ENCODE assay signal across 20 mouse cellular contexts in genomic region chr7:36977819-36978218, GRCm38 (mm10).
A peak's percentile ranks its signal among the peaks of the same experiment; 100 is the strongest.
DNase-seq lines count a peak whose midpoint lies in the region; ATAC-seq and TF ChIP-seq lines count a peak whose summit lies in the region.
"Had no signal": no experiment of that assay in that cellular context is flagged by ENCODE, and none has a peak within 500 bp of the region (broad histone marks: within the 10 kb centered on the region; RNA-seq: fewer than 3 reads in every experiment).

No protein-coding gene starts in this region.

- peak; percentile 35 for ATAC-seq in midbrain, embryonic 15.5 days (replicated peaks)
- ATAC-seq in midbrain, embryonic 13.5 days = no peak
- ATAC-seq in forebrain, embryonic 15.5 days (replicated peaks) = peak; percentile 56
- ATAC-seq in hindbrain, embryonic 12.5 days (ENCODE audit: low FRiP score) = no peak
- no peak for ATAC-seq in limb, embryonic 14.5 days (ENCODE audit: low FRiP score, low read depth)
- ATAC-seq: liver, embryonic 12.5 days; Patski had no signal

- H3K4me1 ChIP-seq in midbrain, embryonic 15.5 days = peaks cover 5% of the 10 kb centered on the region
- peaks cover 17% of the 10 kb centered on the region for H3K4me1 ChIP-seq in midbrain, embryonic 13.5 days (replicated peaks)
- peaks cover 13% of the 10 kb centered on the region for H3K4me1 ChIP-seq in forebrain, embryonic 15.5 days
- H3K4me1 ChIP-seq in hindbrain, embryonic 12.5 days = peaks cover 13% of the 10 kb centered on the region
- H3K4me1 ChIP-seq in limb, embryonic 14.5 days (ENCODE audit: control insufficient read depth, insufficient read depth, low read length) = no peaks in the 10 kb centered on the region
- H3K4me1 ChIP-seq: liver, embryonic 12.5 days had no signal

- 0 out of 2 replicates have a peak overlapping the region, but pooled peaks have one; percentile 1 for H3K27ac ChIP-seq in midbrain, embryonic 15.5 days
- H3K27ac ChIP-seq in midbrain, embryonic 13.5 days = no peak overlapping the region
- peak overlapping the region; percentile 65 for H3K27ac ChIP-seq in forebrain, embryonic 15.5 days (replicated peaks)
- H3K27ac ChIP-seq in hindbrain, embryonic 12.5 days = 0 out of 2 replicates have a peak overlapping the region, but pooled peaks have one; percentile 30
- no peak overlapping the region for H3K27ac ChIP-seq in limb, embryonic 14.5 days (replicated peaks; ENCODE audit: low read depth, low read length)
- H3K27ac ChIP-seq: embryonic facial prominence, embryonic 15.5 days; kidney, postnatal 0 days; liver, embryonic 12.5 days had no signal

- 56% methylated on average over 12 of the region's 12 CpGs for WGBS in midbrain, embryonic 15.5 days
- WGBS in midbrain, embryonic 13.5 days = 65% methylated on average over 12 of the region's 12 CpGs
- WGBS in forebrain, embryonic 15.5 days = 37% methylated on average over 12 of the region's 12 CpGs
- 62% methylated on average over 12 of the region's 12 CpGs for WGBS in hindbrain, embryonic 12.5 days
- 25% methylated on average over 12 of the region's 12 CpGs for WGBS in limb, embryonic 14.5 days

- H3K9me3 ChIP-seq in midbrain, embryonic 15.5 days = no peaks in the 10 kb centered on the region
- H3K9me3 ChIP-seq in midbrain, embryonic 13.5 days = no peaks in the 10 kb centered on the region
- H3K9me3 ChIP-seq in forebrain, embryonic 15.5 days = no peaks in the 10 kb centered on the region
- H3K9me3 ChIP-seq in hindbrain, embryonic 12.5 days (replicated peaks) = no peaks in the 10 kb centered on the region
- no peaks in the 10 kb centered on the region for H3K9me3 ChIP-seq in limb, embryonic 14.5 days (ENCODE audit: control insufficient read depth, low read length)
- H3K9me3 ChIP-seq: embryonic facial prominence, embryonic 15.5 days; liver, embryonic 12.5 days had no signal

- H3K27me3 ChIP-seq in midbrain, embryonic 15.5 days (replicated peaks) = no peaks in the 10 kb centered on the region
- H3K27me3 ChIP-seq in midbrain, embryonic 13.5 days = no peaks in the 10 kb centered on the region
- no peaks in the 10 kb centered on the region for H3K27me3 ChIP-seq in forebrain, embryonic 15.5 days
- no peaks in the 10 kb centered on the region for H3K27me3 ChIP-seq in hindbrain, embryonic 12.5 days
- H3K27me3 ChIP-seq in limb, embryonic 14.5 days (ENCODE audit: control insufficient read depth, insufficient read depth, low read length) = no peaks in the 10 kb centered on the region
- H3K27me3 ChIP-seq: embryonic facial prominence, embryonic 15.5 days; liver, embryonic 12.5 days had no signal

- DNase-seq in limb, embryonic 14.5 days (ENCODE audit: low spot score) = peak; percentile 44
- no peak for DNase-seq in ovary, postnatal 10 days (ENCODE audit: low spot score)
- DNase-seq in adrenal gland, postnatal 10 days = no peak
- no peak for DNase-seq in urinary bladder, postnatal 36 days (ENCODE audit: low spot score in 2 of 2)
- DNase-seq: adrenal gland, adult 8-10 months; cerebellum, adult 11 months; cerebellum, postnatal 14 days; kidney, adult 18-20 months; lung, adult 2 months; lung, postnatal 4 days; right cerebral cortex, postnatal 14 days had no signal

- no peak overlapping the region for H3K9ac ChIP-seq in midbrain, embryonic 15.5 days
- no peak overlapping the region for H3K9ac ChIP-seq in midbrain, embryonic 13.5 days (replicated peaks)
- no peak overlapping the region for H3K9ac ChIP-seq in forebrain, embryonic 15.5 days (replicated peaks)
- H3K9ac ChIP-seq in hindbrain, embryonic 12.5 days = no peak overlapping the region
- no peak overlapping the region for H3K9ac ChIP-seq in limb, embryonic 14.5 days (ENCODE audit: low read depth, low read length, severe bottlenecking)
- H3K9ac ChIP-seq: embryonic facial prominence, embryonic 15.5 days; liver, embryonic 12.5 days had no signal

- H3K4me3 ChIP-seq in midbrain, embryonic 15.5 days = no peak overlapping the region
- H3K4me3 ChIP-seq in midbrain, embryonic 13.5 days (replicated peaks) = no peak overlapping the region
- no peak overlapping the region for H3K4me3 ChIP-seq in forebrain, embryonic 15.5 days
- H3K4me3 ChIP-seq in hindbrain, embryonic 12.5 days = no peak overlapping the region
- H3K4me3 ChIP-seq in limb, embryonic 14.5 days (replicated peaks; ENCODE audit: low read length) = no peak overlapping the region
- H3K4me3 ChIP-seq: embryonic facial prominence, embryonic 15.5 days; liver, embryonic 12.5 days had no signal

- TF ChIP-seq POLR2A in limb, embryonic 14.5 days (IDR thresholded peaks at IDR 0.05; ENCODE audit: borderline replicate concordance, extremely low read depth, insufficient read depth, insufficient read length) = no peak

- no peaks in the 10 kb centered on the region for H3K36me3 ChIP-seq in midbrain, embryonic 15.5 days (replicated peaks)
- no peaks in the 10 kb centered on the region for H3K36me3 ChIP-seq in midbrain, embryonic 13.5 days
- H3K36me3 ChIP-seq in forebrain, embryonic 15.5 days = no peaks in the 10 kb centered on the region
- H3K36me3 ChIP-seq in hindbrain, embryonic 12.5 days = no peaks in the 10 kb centered on the region
- H3K36me3 ChIP-seq in limb, embryonic 14.5 days (ENCODE audit: control insufficient read depth, insufficient read depth, low read length) = no peaks in the 10 kb centered on the region
- H3K36me3 ChIP-seq: embryonic facial prominence, embryonic 15.5 days; liver, embryonic 12.5 days had no signal

- H3K4me2 ChIP-seq in midbrain, embryonic 15.5 days = no peak overlapping the region
- H3K4me2 ChIP-seq in midbrain, embryonic 13.5 days (replicated peaks) = no peak overlapping the region
- H3K4me2 ChIP-seq in forebrain, embryonic 15.5 days (replicated peaks) = no peak overlapping the region
- H3K4me2 ChIP-seq in hindbrain, embryonic 12.5 days (replicated peaks) = no peak overlapping the region
- no peak overlapping the region for H3K4me2 ChIP-seq in limb, embryonic 14.5 days (replicated peaks; ENCODE audit: low read depth, low read length, severe bottlenecking)
- H3K4me2 ChIP-seq: embryonic facial prominence, embryonic 15.5 days; liver, embryonic 12.5 days; midbrain, embryonic 11.5 days had no signal

Comparison
In these comparisons a context has a peak if more than half of its experiments do, and no peak if none do; other contexts are left out.
1. ATAC-seq: peak in midbrain, embryonic 15.5 days (single experiment) and forebrain, embryonic 15.5 days (single experiment); none in midbrain, embryonic 13.5 days (single experiment), hindbrain, embryonic 12.5 days (single experiment) and limb, embryonic 14.5 days (single experiment).
2. H3K27ac ChIP-seq: peak in midbrain, embryonic 15.5 days (single experiment), forebrain, embryonic 15.5 days (single experiment) and hindbrain, embryonic 12.5 days (single experiment); none in midbrain, embryonic 13.5 days (single experiment) and limb, embryonic 14.5 days (single experiment).